Mouse (Mus musculus): Measurements from ENCODE around the gene Rhox2f. TPM values are rescaled to one million over a fixed set of nuclear protein-coding genes. Genes with fewer than 3 reads are reported as not detected.
"Not testable (repeated sequence)": the region's sequence is repeated elsewhere in the genome, so short reads cannot be mapped to it uniquely, and the experiment has no call there.

Gene Rhox2f
- polyA plus RNA-seq (2015; fragmentation: Nextera tagmentation; extraction: Ambion mirVana) = not detected in 2 replicates

- not testable (repeated sequence) for H3K27me3 ChIP-seq; ATAC-seq (ENCODE audit: insufficient number of reproducible peaks, insufficient read depth, low FRiP score, low TSS enrichment, low read depth); H3K9ac ChIP-seq; H3K4me2 ChIP-seq; H3K9me3 ChIP-seq; H3K4me3 ChIP-seq; H3K27ac ChIP-seq; H3K36me3 ChIP-seq; H3K4me1 ChIP-seq
- 85% methylated on average over 8 of the region's 8 CpGs for WGBS
Observed at GRCm38 (mm10) chrX:37571105-37571504, at the start of gene Rhox2f. Rhox2f (plus strand) TSS chrX:37571405.

GRCm38 (mm10) chrX:37530152-37530551 lies 41.1 kb upstream of the Rhox2f start, which contains the start of gene Rhox2e:
Rhox2e (plus strand) TSS chrX:37530452.
- H3K4me2 ChIP-seq; ATAC-seq (ENCODE audit: insufficient number of reproducible peaks, insufficient read depth, low FRiP score, low TSS enrichment, low read depth); H3K27ac ChIP-seq; H3K27me3 ChIP-seq; H3K9me3 ChIP-seq; H3K9ac ChIP-seq; H3K4me1 ChIP-seq; H3K4me3 ChIP-seq; H3K36me3 ChIP-seq: not testable (repeated sequence)
- WGBS = 88% methylated on average over 2 of the region's 8 CpGs

GRCm38 (mm10) chrX:37541719-37542118 lies 29.5 kb upstream of the Rhox2f start, which contains the start of gene Rhox3e:
Rhox3e (plus strand) TSS chrX:37542019.
- H3K27ac ChIP-seq; H3K36me3 ChIP-seq; H3K27me3 ChIP-seq; H3K4me1 ChIP-seq; ATAC-seq (ENCODE audit: insufficient number of reproducible peaks, insufficient read depth, low FRiP score, low TSS enrichment, low read depth); H3K4me2 ChIP-seq; H3K9me3 ChIP-seq; H3K4me3 ChIP-seq; H3K9ac ChIP-seq: not testable (repeated sequence)
- 73% methylated on average over 1 of the region's 4 CpGs for WGBS

DNA sequence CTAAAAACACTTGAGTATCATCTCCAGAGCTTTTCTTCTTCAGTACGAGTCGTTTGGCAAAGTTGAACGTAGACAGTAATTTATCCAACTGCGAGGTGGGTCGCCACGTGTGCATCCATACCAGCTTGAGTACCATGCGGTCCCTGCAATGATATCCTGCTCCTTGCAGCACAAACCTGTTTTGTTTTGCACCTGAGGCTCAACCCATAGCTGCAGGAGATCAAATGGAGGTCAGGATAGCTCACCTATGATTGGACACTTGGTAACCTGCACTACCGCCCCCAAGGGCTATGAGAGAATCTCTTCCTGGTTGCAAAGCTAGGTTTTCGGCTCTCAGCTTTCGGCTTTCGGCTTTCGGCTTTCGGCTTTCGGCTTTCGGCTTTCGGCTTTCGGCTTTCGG lies 14.1 kb upstream of the Rhox2f start, which contains the start of gene Rhox4e:
TSS of gene Rhox4e (plus strand) at position 301 of the 400 bp plus-strand sequence.
- WGBS = 95% methylated on average over 10 of the region's 18 CpGs
- H3K27ac ChIP-seq; H3K4me1 ChIP-seq; H3K4me2 ChIP-seq; H3K36me3 ChIP-seq; H3K4me3 ChIP-seq; H3K9ac ChIP-seq; ATAC-seq (ENCODE audit: insufficient number of reproducible peaks, insufficient read depth, low FRiP score, low TSS enrichment, low read depth); H3K9me3 ChIP-seq; H3K27me3 ChIP-seq: not testable (repeated sequence)

DNA sequence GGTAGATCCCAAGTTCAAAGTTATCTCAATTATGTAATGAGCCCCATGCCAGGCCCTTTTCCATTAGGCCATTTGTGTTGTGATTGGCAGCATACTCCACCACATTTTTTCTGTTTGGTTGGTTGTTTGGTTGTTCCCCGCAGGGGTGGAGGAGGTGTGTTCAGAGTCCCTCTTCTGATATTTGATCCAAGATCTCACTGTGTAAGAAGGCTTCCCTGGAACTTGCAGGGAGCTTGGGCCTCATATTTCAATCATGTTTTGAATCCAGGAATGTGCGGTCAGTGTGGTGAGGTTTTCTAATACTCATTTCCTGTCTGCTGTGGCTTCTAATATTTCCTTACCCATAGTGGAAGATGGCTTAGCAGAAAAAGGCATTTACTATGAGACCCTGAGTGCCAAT lies 1.4 kb downstream of the Rhox2f start:
- ATAC-seq (ENCODE audit: insufficient number of reproducible peaks, insufficient read depth, low FRiP score, low TSS enrichment, low read depth); H3K4me3 ChIP-seq; H3K9me3 ChIP-seq; H3K4me1 ChIP-seq; H3K36me3 ChIP-seq; H3K9ac ChIP-seq; H3K27me3 ChIP-seq; H3K27ac ChIP-seq; H3K4me2 ChIP-seq: not testable (repeated sequence)
- WGBS = 29% methylated on average over 2 of the region's 2 CpGs

DNA sequence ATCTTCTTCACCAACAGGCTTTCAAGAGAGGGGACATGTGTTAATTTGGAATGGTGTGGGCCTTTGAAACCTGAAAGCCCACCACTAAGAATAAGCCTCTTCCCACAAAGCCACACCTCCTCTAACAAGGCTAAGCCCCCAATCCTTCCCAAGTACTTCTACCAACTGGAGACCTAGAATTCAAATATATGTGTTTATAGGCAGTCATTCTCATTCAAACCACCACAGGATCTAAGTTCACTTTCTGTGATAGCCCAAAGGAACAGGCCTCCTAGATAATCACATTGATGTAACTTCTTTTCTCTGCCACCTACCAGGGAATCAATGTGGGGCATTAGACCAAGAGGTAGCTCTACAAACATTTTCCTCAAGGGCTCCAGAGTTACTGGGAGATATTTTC lies 9.5 kb downstream of the Rhox2f start, which contains the start of gene Rhox3f:
TSS of gene Rhox3f (plus strand) at position 301 of the 400 bp plus-strand sequence.
- not testable (repeated sequence) for H3K9ac ChIP-seq; ATAC-seq (ENCODE audit: insufficient number of reproducible peaks, insufficient read depth, low FRiP score, low TSS enrichment, low read depth); H3K27ac ChIP-seq; H3K4me1 ChIP-seq; H3K4me2 ChIP-seq; H3K9me3 ChIP-seq; H3K27me3 ChIP-seq; H3K4me3 ChIP-seq; H3K36me3 ChIP-seq

DNA sequence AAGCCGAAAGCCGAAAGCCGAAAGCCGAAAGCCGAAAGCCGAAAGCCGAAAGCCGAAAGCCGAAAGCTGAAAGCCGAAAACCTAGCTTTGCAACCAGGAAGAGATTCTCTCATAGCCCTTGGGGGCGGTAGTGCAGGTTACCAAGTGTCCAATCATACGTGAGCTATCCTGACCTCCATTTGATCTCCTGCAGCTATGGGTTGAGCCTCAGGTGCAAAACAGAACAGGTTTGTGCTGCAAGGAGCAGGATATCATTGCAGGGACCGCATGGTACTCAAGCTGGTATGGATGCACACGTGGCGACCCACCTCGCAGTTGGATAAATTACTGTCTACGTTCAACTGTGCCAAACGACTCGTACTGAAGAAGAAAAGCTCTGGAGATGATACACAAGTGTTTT lies 36.4 kb downstream of the Rhox2f start, which contains the start of gene Rhox4f:
TSS of gene Rhox4f (minus strand) at position 101 of the 400 bp plus-strand sequence.
- 93% methylated on average over 17 of the region's 19 CpGs for WGBS
- not testable (repeated sequence) for H3K9me3 ChIP-seq; H3K27ac ChIP-seq; H3K9ac ChIP-seq; H3K4me1 ChIP-seq; ATAC-seq (ENCODE audit: insufficient number of reproducible peaks, insufficient read depth, low FRiP score, low TSS enrichment, low read depth); H3K4me2 ChIP-seq; H3K27me3 ChIP-seq; H3K4me3 ChIP-seq; H3K36me3 ChIP-seq

Other genes starting within 250 kb of the Rhox2f start
- not detected in 2 replicates for gene Rhox3a2, start 191.4 kb upstream of the Rhox2f start, polyA plus RNA-seq (2015; fragmentation: Nextera tagmentation; extraction: Ambion mirVana)
- gene Rhox4a2, start 180.6 kb upstream of the Rhox2f start, polyA plus RNA-seq (2015; fragmentation: Nextera tagmentation; extraction: Ambion mirVana) = 1.7 TPM in 1 of 2 replicates, not detected in the other
- not detected in 2 replicates for gene Rhox2b, start 159.3 kb upstream of the Rhox2f start, polyA plus RNA-seq (2015; fragmentation: Nextera tagmentation; extraction: Ambion mirVana)
- gene Rhox4b, start 138.9 kb upstream of the Rhox2f start, polyA plus RNA-seq (2015; fragmentation: Nextera tagmentation; extraction: Ambion mirVana) = 0.87 TPM in 1 of 2 replicates, not detected in the other
- gene Rhox2c, start 117.7 kb upstream of the Rhox2f start, polyA plus RNA-seq (2015; fragmentation: Nextera tagmentation; extraction: Ambion mirVana) = 0.45 TPM in 1 of 2 replicates, not detected in the other
- gene Rhox3c, start 112.8 kb upstream of the Rhox2f start, polyA plus RNA-seq (2015; fragmentation: Nextera tagmentation; extraction: Ambion mirVana) = not detected in 2 replicates
- gene Rhox4c, start 91.1 kb upstream of the Rhox2f start, polyA plus RNA-seq (2015; fragmentation: Nextera tagmentation; extraction: Ambion mirVana) = not detected in 2 replicates
- gene Rhox2d, start 78.0 kb upstream of the Rhox2f start, polyA plus RNA-seq (2015; fragmentation: Nextera tagmentation; extraction: Ambion mirVana) = not detected in 2 replicates
- 0.62 TPM in 1 of 2 replicates, not detected in the other for gene Rhox4d, start 57.0 kb upstream of the Rhox2f start, polyA plus RNA-seq (2015; fragmentation: Nextera tagmentation; extraction: Ambion mirVana)
- not detected in 2 replicates for gene Rhox2e, start 41.0 kb upstream of the Rhox2f start, polyA plus RNA-seq (2015; fragmentation: Nextera tagmentation; extraction: Ambion mirVana)
- gene Rhox3e, start 29.4 kb upstream of the Rhox2f start, polyA plus RNA-seq (2015; fragmentation: Nextera tagmentation; extraction: Ambion mirVana) = not detected in 2 replicates
- gene Rhox4e, start 14.0 kb upstream of the Rhox2f start, polyA plus RNA-seq (2015; fragmentation: Nextera tagmentation; extraction: Ambion mirVana) = 0.70 TPM in 1 of 2 replicates, not detected in the other
- gene Rhox3f, start 9.6 kb downstream of the Rhox2f start, polyA plus RNA-seq (2015; fragmentation: Nextera tagmentation; extraction: Ambion mirVana) = not detected in 2 replicates
- gene Rhox4f, start 36.3 kb downstream of the Rhox2f start, polyA plus RNA-seq (2015; fragmentation: Nextera tagmentation; extraction: Ambion mirVana) = not detected in 2 replicates
- not detected in 2 replicates for gene Rhox3g, start 57.2 kb downstream of the Rhox2f start, polyA plus RNA-seq (2015; fragmentation: Nextera tagmentation; extraction: Ambion mirVana)
- gene Rhox2g, start 72.1 kb downstream of the Rhox2f start, polyA plus RNA-seq (2015; fragmentation: Nextera tagmentation; extraction: Ambion mirVana) = not detected in 2 replicates
- gene Rhox4g, start 79.9 kb downstream of the Rhox2f start, polyA plus RNA-seq (2015; fragmentation: Nextera tagmentation; extraction: Ambion mirVana) = not detected in 2 replicates
- gene Rhox3h, start 97.4 kb downstream of the Rhox2f start, polyA plus RNA-seq (2015; fragmentation: Nextera tagmentation; extraction: Ambion mirVana) = not detected in 2 replicates
- not detected in 2 replicates for gene Rhox2h, start 101.9 kb downstream of the Rhox2f start, polyA plus RNA-seq (2015; fragmentation: Nextera tagmentation; extraction: Ambion mirVana)
- 1.8 and 1.9 TPM in 2 replicates for gene Rhox5, start 233.4 kb downstream of the Rhox2f start, polyA plus RNA-seq (2015; fragmentation: Nextera tagmentation; extraction: Ambion mirVana)

Data from embryonic facial prominence, embryonic 13.5 days (tissue).